Mouse (Mus musculus) liver, embryonic 11.5 days (tissue): ENCODE data around the gene Ptprn. TPM values are rescaled to one million over a fixed set of nuclear protein-coding genes. Genes with fewer than 3 reads are reported as not detected.
"Not testable (repeated sequence)": the region's sequence is repeated elsewhere in the genome, so short reads cannot be mapped to it uniquely, and the experiment has no call there.

Experiments used
- ATAC-seq: fragments of 200-750 bp; cut with Nextera tagmentation; replicated peaks from 2 replicates; pipeline ENCODE4 v1.8.0; 2017; ENCODE audit warnings: moderate number of reproducible peaks, mild to moderate bottlenecking, moderate TSS enrichment, moderate library complexity; ENCODE audit not compliant: low FRiP score
- DNase-seq: peaks from one replicate; pipeline ENCODE4 v3.0.0-alpha.2; 2017; ENCODE audit warnings: low spot score
- H3K27ac ChIP-seq: fragments of 300-500 bp; sonication (generic); 2 replicates; pipeline ENCODE4 v1.5.1; 2014; ENCODE audit warnings: mild to moderate bottlenecking, low read depth, low read length, control low read depth
- H3K27me3 ChIP-seq: fragments of 300-500 bp; sonication (generic); replicated peaks from 2 replicates; pipeline ENCODE4 v1.6.1; 2014; ENCODE audit warnings: low read length, mixed read lengths; ENCODE audit not compliant: control insufficient read depth, insufficient read depth
- H3K36me3 ChIP-seq: fragments of 300-500 bp; sonication (generic); 2 replicates; pipeline ENCODE4 v1.6.1; 2014; ENCODE audit warnings: mild to moderate bottlenecking, low read length, moderate library complexity, mixed read lengths; ENCODE audit not compliant: control insufficient read depth, insufficient read depth
- H3K4me1 ChIP-seq: fragments of 300-500 bp; sonication (generic); replicated peaks from 2 replicates; pipeline ENCODE4 v1.6.1; 2014; ENCODE audit warnings: low read length, mixed read lengths; ENCODE audit not compliant: control insufficient read depth, insufficient read depth
- H3K4me2 ChIP-seq: fragments of 300-500 bp; sonication (generic); 2 replicates; pipeline ENCODE4 v1.6.1; 2014; ENCODE audit warnings: mild to moderate bottlenecking, control low read depth, moderate library complexity
- H3K4me3 ChIP-seq: fragments of 300-500 bp; sonication (generic); 2 replicates; pipeline ENCODE4 v1.5.1; 2014; ENCODE audit warnings: low read depth, low read length, control low read depth
- H3K9ac ChIP-seq: fragments of 300-500 bp; sonication (generic); 2 replicates; pipeline ENCODE4 v1.6.1; 2014; ENCODE audit warnings: low read depth, low read length, control low read depth
- H3K9me3 ChIP-seq: fragments of 300-500 bp; sonication (generic); 2 replicates; pipeline ENCODE4 v1.6.1; 2016; ENCODE audit warnings: low read length, inconsistent platforms, mixed read lengths; ENCODE audit not compliant: control insufficient read depth
- WGBS: fragments of 180-500 bp; shearing (Covaris S2); extraction: QIAGEN DNeasy Blood & Tissue Kit; methylation state at CpG from one replicate; pipeline ENCODE4 v1.1.7; 2014; 5-methylcytosine and 5-hydroxymethylcytosine counted together
- polyA plus RNA-seq: library from polyadenylated mRNA; unstranded; fragments of >200 nt; fragmentation: Nextera tagmentation; extraction: Ambion mirVana; gene quantifications from 2 replicates; pipeline ENCODE4 v1.2.1, GENCODE M21; 2014

Ptprn gene
- polyA plus RNA-seq, 1 experiment from 2014 or later = 1.0 TPM

DNA sequence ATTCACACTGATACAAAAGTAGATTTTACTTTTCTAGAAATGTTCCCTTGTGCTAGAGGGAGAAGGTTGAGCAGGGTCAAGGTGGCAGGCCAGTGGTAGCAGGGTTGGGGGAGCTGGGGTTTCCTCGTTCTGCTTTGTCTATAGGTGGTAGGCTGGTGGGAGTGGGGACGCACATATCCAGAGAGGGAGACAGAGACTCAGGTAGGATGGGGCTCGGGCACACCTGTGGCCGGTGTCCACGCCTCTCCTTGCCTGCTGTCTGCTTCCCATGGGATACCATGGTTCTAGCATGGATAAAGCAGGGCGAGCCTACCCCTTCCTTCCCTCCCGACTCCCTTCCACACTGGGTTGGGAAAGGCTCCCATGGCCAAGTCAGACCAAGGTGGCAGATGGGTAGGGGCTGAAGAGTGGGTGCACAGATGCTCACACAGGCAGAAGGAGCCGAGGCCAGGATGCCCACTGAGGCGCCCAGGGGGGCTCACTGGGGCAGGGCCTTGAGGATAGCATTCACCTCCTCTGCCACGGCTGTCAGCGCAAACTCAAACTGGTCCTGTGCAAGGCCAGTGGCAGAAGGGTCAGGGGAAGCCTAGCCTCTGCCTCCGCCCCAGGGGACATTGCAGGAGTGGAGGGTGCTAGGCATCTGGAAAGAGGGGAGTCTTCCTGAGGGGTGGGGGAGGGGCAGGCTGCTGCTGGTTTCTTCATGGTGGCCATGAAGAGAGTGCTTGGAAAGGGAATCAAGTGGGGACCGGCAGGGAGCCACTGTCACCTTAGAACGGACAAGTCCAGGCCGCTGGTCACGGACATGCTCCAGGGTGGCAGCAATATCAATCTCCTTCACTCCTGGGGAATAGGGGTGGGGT is 17.0 kb downstream of the Ptprn start:
- H3K4me3 ChIP-seq = no peak overlapping the region
- ATAC-seq (no peak), DNase-seq (no peak)
- no peak overlapping the region for H3K27ac ChIP-seq
- WGBS = 82% methylated on average over 16 of the region's 16 CpGs
- H3K4me1 ChIP-seq = peaks cover 12% of the 10 kb centered on the region
- H3K4me2 ChIP-seq = no peak overlapping the region
- no peaks in the 10 kb centered on the region; the same call in 1 of the 2 replicates for H3K36me3 ChIP-seq
- H3K27me3 ChIP-seq = no peaks in the 10 kb centered on the region; the same call in 1 of the 2 replicates
- no peaks in the 10 kb centered on the region for H3K9me3 ChIP-seq
- H3K9ac ChIP-seq = no peak overlapping the region

GRCm38 (mm10) chr1:75244836-75245235 is 19.5 kb downstream of the Ptprn start:
- peak; percentile 69 for ATAC-seq
- no peaks in the 10 kb centered on the region; the same call in 1 of the 2 replicates for H3K27me3 ChIP-seq
- WGBS = 22% methylated on average over 4 of the region's 4 CpGs
- no peak overlapping the region for H3K9ac ChIP-seq
- no peak overlapping the region for H3K27ac ChIP-seq
- H3K4me2 ChIP-seq = no peak overlapping the region
- DNase-seq = no peak
- no peaks in the 10 kb centered on the region; the same call in 1 of the 2 replicates for H3K36me3 ChIP-seq
- peaks cover 10% of the 10 kb centered on the region for H3K4me1 ChIP-seq
- no peaks in the 10 kb centered on the region for H3K9me3 ChIP-seq
- H3K4me3 ChIP-seq = no peak overlapping the region

DNA sequence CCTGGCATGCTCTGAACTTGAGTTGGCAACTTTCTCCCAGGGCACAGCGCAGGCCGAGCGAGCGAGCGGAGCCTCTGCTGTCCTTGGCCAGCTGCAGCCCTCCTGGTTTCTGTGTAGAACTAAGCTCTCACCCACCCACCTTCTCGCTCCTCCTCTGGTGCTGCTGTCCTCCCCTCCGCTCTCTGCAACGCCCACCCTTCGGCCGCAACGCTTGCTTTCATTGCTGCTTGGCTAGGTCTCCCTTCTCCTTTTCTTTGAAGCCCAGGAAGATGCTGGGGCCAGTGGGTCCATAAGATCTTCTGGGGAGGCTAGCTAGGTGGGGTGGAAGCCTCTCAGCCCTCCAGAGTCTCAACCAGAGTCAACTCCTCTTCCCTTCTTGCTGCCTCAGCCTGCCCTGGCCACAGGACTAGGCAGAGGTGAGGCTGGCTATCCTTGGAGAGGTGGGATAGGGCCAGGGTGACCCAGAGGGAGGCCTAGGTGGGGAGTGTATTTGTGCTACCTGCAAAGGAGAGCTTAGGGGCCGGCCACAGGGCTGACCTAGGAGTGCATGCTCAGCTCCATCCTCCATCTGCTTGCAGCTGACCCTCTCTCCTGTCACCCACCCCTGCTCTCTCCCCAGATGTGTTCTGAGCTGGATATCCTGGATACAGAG is 20.0 kb downstream of the Ptprn start:
- Histone ChIP-seq H3K4me1 (peaks cover 10% of the 10 kb centered on the region), H3K36me3 (no peaks in the 10 kb centered on the region; the same call in 1 of the 2 replicates), H3K9ac (no peak overlapping the region), H3K9me3 (no peaks in the 10 kb centered on the region), H3K4me3 (no peak overlapping the region), H3K27ac (no peak overlapping the region), H3K27me3 (no peaks in the 10 kb centered on the region; the same call in 1 of the 2 replicates), H3K4me2 (no peak overlapping the region)
- WGBS = 88% methylated on average over 12 of the region's 12 CpGs
- DNase-seq (no peak), ATAC-seq (no peak)

DNA sequence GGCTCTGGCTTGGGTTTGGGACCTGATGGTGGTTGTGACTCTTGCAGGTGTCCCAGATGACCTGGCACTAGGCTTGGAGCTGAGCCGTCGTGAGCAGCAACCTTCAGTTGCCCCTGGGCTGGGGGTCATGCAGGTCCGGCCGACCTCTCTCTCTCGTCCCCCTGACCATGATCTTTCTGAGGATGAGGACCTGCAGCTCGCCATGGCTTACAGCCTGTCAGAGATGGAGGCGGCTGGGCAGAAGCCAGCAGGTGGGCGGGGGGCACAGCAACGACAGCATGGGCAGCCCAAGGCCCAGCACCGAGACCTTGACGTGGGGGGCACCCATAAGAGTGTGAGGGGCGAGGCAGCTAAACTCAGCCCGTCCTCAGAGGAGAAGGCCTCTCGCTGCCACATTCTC is 20.9 kb downstream of the Ptprn start:
- ATAC-seq = no peak
- Histone ChIP-seq H3K27ac (no peak overlapping the region), H3K9ac (no peak overlapping the region), H3K36me3 (no peaks in the 10 kb centered on the region; the same call in 1 of the 2 replicates), H3K27me3 (no peaks in the 10 kb centered on the region; the same call in 1 of the 2 replicates), H3K9me3 (no peaks in the 10 kb centered on the region), H3K4me2 (no peak overlapping the region), H3K4me3 (no peak overlapping the region), H3K4me1 (peaks cover 8% of the 10 kb centered on the region)
- WGBS = 88% methylated on average over 14 of the region's 14 CpGs
- DNase-seq = no peak

DNA sequence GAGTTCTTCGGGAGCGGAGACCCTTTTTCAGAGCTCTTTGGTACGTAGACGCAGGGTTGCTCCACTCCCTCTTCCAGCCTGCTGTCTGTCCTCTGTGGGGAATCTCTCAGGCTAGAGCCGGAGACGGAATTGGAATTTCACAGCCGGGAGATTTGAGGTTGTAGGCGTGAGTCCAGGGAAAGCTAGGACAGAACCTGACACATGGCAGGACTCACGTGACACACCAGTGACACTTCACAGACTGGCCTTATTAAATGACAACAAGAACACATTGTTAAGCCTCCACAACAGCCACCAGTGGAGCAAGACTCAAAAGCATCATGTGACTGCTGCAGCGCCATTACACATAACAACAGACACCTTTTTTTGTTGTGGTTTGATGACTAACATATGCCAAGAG is 24.7 kb downstream of the Ptprn start:
- H3K27me3 ChIP-seq = no peaks in the 10 kb centered on the region
- H3K9ac ChIP-seq = no peak overlapping the region
- H3K4me2 ChIP-seq = no peak overlapping the region
- peaks cover 4% of the 10 kb centered on the region; the same call in 1 of the 2 replicates for H3K4me1 ChIP-seq
- no peak overlapping the region for H3K27ac ChIP-seq
- 89% methylated on average over 10 of the region's 10 CpGs for WGBS
- H3K4me3 ChIP-seq = no peak overlapping the region
- ATAC-seq (no peak), DNase-seq (no peak)
- no peaks in the 10 kb centered on the region; the same call in 1 of the 2 replicates for H3K36me3 ChIP-seq
- no peaks in the 10 kb centered on the region for H3K9me3 ChIP-seq

GRCm38 (mm10) chr1:75236117-75237050 is 27.9 kb downstream of the Ptprn start, which contains the start of gene Dnajb2:
Gene Dnajb2 (plus strand): TSS chr1:75236406.
- H3K4me1 ChIP-seq = peaks cover 4% of the 10 kb centered on the region; the same call in 1 of the 2 replicates
- H3K4me2 ChIP-seq = peak within 1 kb of the TSS; percentile 90
- 2% methylated on average over 60 of the region's 64 CpGs for WGBS
- no peaks in the 10 kb centered on the region for H3K36me3 ChIP-seq
- peak within 1 kb of the TSS; percentile 76 for H3K9ac ChIP-seq
- no peaks in the 10 kb centered on the region for H3K9me3 ChIP-seq
- peak; percentile 81 for DNase-seq
- no peaks in the 10 kb centered on the region for H3K27me3 ChIP-seq
- peak within 1 kb of the TSS; percentile 66 for H3K4me3 ChIP-seq
- peak; percentile 89 for ATAC-seq
- H3K27ac ChIP-seq = peak within 1 kb of the TSS; percentile 93

DNA sequence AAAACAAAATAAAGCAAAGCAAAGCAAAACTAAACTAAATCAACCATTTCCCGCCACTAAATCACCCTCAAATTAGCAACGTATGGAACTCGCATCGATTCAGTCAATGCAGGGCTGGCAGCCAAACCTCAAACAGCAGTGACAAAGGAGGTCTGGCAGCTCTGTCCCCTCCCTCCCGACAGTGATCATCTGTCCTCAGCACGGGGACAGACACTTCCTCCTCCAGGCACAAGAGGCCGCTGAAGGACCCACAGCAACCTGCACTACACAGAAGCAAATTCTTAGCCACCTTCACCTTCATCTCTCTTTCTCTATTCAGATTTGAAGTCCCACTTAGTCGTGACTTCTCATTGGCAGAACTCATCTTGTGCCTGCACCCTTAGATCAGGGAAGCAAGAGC is 29.7 kb downstream of the Ptprn start:
- Histone ChIP-seq H3K9ac (no peak overlapping the region), H3K4me3 (no peak overlapping the region), H3K4me2 (no peak overlapping the region), H3K4me1 (peaks cover 4% of the 10 kb centered on the region; the same call in 1 of the 2 replicates), H3K36me3 (no peaks in the 10 kb centered on the region), H3K27ac (no peak overlapping the region), H3K9me3 (no peaks in the 10 kb centered on the region), H3K27me3 (no peaks in the 10 kb centered on the region)
- ATAC-seq = peak; percentile 48
- WGBS = 2% methylated on average over 8 of the region's 8 CpGs
- DNase-seq = no peak

DNA sequence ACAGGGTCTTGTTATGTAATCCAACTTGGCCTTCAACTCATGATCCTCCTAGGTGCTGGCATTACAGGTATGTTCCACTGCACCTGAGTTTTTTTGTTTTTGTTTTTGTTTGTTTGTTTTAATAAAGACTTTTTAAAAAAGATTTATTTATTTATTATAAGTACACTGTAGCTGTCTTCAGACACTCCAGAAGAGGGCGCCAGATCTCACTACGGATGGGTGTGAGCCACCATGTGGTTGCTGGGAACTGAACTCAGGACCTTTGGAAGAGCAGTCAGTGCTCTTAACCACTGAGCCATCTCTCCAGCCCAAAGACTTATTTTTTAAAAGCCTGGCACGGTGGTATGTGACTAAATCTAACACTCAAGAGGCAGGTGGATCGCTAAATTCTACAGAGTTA is 31.8 kb downstream of the Ptprn start:
- H3K4me3 ChIP-seq, DNase-seq, ATAC-seq, H3K9me3 ChIP-seq, H3K4me1 ChIP-seq, H3K9ac ChIP-seq, H3K4me2 ChIP-seq, H3K27me3 ChIP-seq, H3K27ac ChIP-seq, H3K36me3 ChIP-seq: not testable (repeated sequence)
- 54% methylated on average over 4 of the region's 4 CpGs for WGBS
